Mouse (Mus musculus) thymus, postnatal 14 days (tissue): ENCODE data around the gene Ddx47.

Experiments
- DNase-seq: peaks from one replicate; pipeline ENCODE4 v3.0.0; 2021

Ddx47 gene

GRCm38 (mm10) chr6:135017211-135017610, 5.8 kb downstream of the Ddx47 start:
- DNase-seq = no peak

GRCm38 (mm10) chr6:135019564-135019963, 8.2 kb downstream of the Ddx47 start:
- no peak for DNase-seq

GRCm38 (mm10) chr6:135021633-135022032, 10.2 kb downstream of the Ddx47 start:
- DNase-seq = no peak

GRCm38 (mm10) chr6:135023379-135023778, 12.0 kb downstream of the Ddx47 start:
- no peak for DNase-seq

- no peak for DNase-seq
These were observed 13.5 kb downstream of the Ddx47 start for GRCm38 (mm10) chr6:135024781-135025420.

GRCm38 (mm10) chr6:135026232-135026631, 14.8 kb downstream of the Ddx47 start:
- DNase-seq = peak; percentile 24

GRCm38 (mm10) chr6:135026755-135027154, 15.3 kb downstream of the Ddx47 start:
- DNase-seq = no peak

- DNase-seq = no peak
These were observed 17.8 kb downstream of the Ddx47 start for GRCm38 (mm10) chr6:135029246-135029645.

GRCm38 (mm10) chr6:135038674-135039073, 27.3 kb downstream of the Ddx47 start:
- no peak for DNase-seq

- DNase-seq = no peak
These were observed 29.0 kb downstream of the Ddx47 start for GRCm38 (mm10) chr6:135040275-135040871.

- DNase-seq = no peak
These were observed 30.5 kb downstream of the Ddx47 start for GRCm38 (mm10) chr6:135041930-135042329.

GRCm38 (mm10) chr6:135047276-135047675, 35.9 kb downstream of the Ddx47 start:
- DNase-seq = no peak

- DNase-seq = no peak
These were observed 37.1 kb downstream of the Ddx47 start for GRCm38 (mm10) chr6:135048509-135048908.

- no peak for DNase-seq
These were observed 37.5 kb downstream of the Ddx47 start for GRCm38 (mm10) chr6:135048956-135049355.

- DNase-seq = no peak
These were observed 42.4 kb downstream of the Ddx47 start for GRCm38 (mm10) chr6:135053789-135054188.

- DNase-seq = no peak
These were observed 44.5 kb downstream of the Ddx47 start for GRCm38 (mm10) chr6:135055882-135056281.

- DNase-seq = no peak
These were observed 49.3 kb downstream of the Ddx47 start for GRCm38 (mm10) chr6:135060728-135061127.

GRCm38 (mm10) chr6:135064621-135065020, 53.2 kb downstream of the Ddx47 start:
- no peak for DNase-seq

- DNase-seq = peak; percentile 37
These were observed 54.0 kb downstream of the Ddx47 start, which contains the start of gene Gprc5a for GRCm38 (mm10) chr6:135065236-135065957. TSS of gene Gprc5a (plus strand) at chr6:135065651.

GRCm38 (mm10) chr6:135066795-135067445, 55.5 kb downstream of the Ddx47 start:
- no peak for DNase-seq

GRCm38 (mm10) chr6:135068221-135068620, 56.8 kb downstream of the Ddx47 start:
- no peak for DNase-seq

- DNase-seq = no peak
These were observed 58.4 kb downstream of the Ddx47 start for GRCm38 (mm10) chr6:135069856-135070255.

GRCm38 (mm10) chr6:135070347-135070746, 58.9 kb downstream of the Ddx47 start:
- DNase-seq = no peak
